Mouse (Mus musculus) C2C12 (cell line): ENCODE results near the gene Gm10142.

Experiments used
- CTCF ChIP-seq: IDR thresholded peaks from one replicate; pipeline ENCODE4 v1.5.1; 2011; ENCODE audit not compliant: control insufficient read depth, insufficient read depth, insufficient read length
- MAX ChIP-seq: IDR thresholded peaks from one replicate; pipeline ENCODE4 v1.6.1; 2011; ENCODE audit warnings: mild to moderate bottlenecking, control low read depth
- USF1 ChIP-seq: IDR thresholded peaks from one replicate; pipeline ENCODE4 v1.6.1; 2011; ENCODE audit warnings: low read depth, mild to moderate bottlenecking, control low read depth, moderate library complexity

DNA sequence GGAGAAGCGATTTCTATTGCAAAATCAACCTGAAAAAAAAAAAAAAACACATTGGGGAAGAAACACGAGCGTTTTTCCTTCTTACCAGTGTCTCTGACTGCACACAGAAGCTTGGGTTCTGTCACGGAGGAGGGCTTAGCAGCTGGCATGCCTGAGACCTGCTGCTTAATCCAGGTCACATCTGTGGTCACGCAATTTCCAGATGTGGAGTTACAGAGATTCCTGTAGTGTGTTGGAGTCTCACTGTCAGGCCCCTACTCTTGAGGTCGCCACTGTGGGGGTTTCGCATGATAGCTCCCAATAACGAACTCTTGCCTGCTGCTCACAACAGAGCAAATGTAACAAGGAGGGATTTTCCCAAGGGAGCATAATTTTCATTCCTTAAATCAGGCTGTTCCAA is 31.4 kb upstream of the Gm10142 start:
- TF ChIP-seq CTCF (no peak), USF1 (no peak), MAX (no peak)
